Mouse (Mus musculus): ENCODE measurements around the gene Atp8b3.

GRCm38 (mm10) chr10:80548428-80549006, 9.6 kb upstream of the Atp8b3 start:
- no peak for TF ChIP-seq POLR2A (IDR thresholded peaks at IDR 0.05; ENCODE audit: control insufficient read depth, extremely low read depth, insufficient read depth, low read length, poor library complexity)
- TF ChIP-seq CTCF (IDR thresholded peaks at IDR 0.05; ENCODE audit: borderline replicate concordance, control insufficient read depth, extremely low read depth, insufficient read depth, low read length, poor library complexity) = peak; percentile 88; the same call in 1 of the 2 replicates
